ENCODE assay signal across 12 mouse cellular contexts in genomic region chr16:26643077-26643476, GRCm38 (mm10).
"Had no signal": no experiment of that assay in that cellular context is flagged by ENCODE, and none has a peak within 500 bp of the region (broad histone marks: within the 10 kb centered on the region; RNA-seq: fewer than 3 reads in every experiment).

No protein-coding gene starts in this region.

- DNase-seq: gastrocnemius, postnatal 14 days; gastrocnemius, postnatal 36 days; heart, adult 2 months; heart, postnatal 4 days; kidney, adult 18-20 months; kidney, adult 8-10 months; kidney, postnatal 10 days; kidney, postnatal 25 days; kidney, postnatal 4 days; layer of hippocampus, adult 9-11 months; layer of hippocampus, postnatal 36 days; left cerebral cortex, postnatal 4 days had no signal
